Mouse (Mus musculus) frontal cortex, postnatal 10 days (tissue): ENCODE measurements around the gene Brsk1.

Experiments
- DNase-seq, 2 experiments: peaks; one replicate each; pipeline ENCODE4 v3.0.0; 2022; ENCODE audit warnings: low spot score in 2 of 2, mixed read lengths in 1 of 2

The Brsk1 gene

DNA sequence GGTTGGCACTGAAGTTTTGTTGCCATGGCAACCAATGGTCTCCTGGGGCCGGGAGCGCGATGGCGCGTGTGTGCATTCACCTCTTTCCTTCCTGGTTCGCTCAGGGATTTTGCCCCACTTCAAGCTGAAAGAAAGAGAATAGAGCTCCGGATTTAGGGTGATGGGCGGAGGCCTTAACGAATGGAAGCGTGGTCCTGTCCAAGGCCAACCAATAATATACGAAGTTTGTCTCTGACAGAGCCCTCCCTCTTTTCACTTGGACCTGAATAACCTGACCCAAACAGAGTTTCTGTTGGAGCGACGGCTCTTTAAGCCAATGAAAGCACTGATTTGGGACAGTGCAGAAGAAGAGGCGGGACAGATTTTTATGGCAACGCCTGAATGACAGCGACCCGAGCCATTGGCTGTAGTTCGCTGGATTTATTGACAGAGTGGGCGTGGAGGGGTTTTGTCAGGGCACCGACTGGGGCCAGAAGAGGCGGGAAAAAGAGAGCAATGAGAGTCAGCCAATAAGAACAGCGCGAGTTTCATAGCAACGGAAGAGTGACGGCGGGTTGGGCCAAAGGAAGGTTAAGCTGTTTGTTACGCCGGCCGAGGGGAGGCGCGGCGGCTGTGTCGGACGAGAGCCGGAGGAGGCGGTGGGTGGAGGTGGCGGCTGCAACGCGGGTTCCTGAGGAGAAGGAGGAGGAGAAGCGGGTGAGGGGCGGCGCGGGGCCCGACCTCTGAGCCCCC lies 49.3 kb downstream of the Brsk1 start, which contains the start of gene Kmt5c:
Kmt5c (plus strand) TSS at position 572 of the 732 bp plus-strand sequence.
- peak; percentile 99 for DNase-seq

DNA sequence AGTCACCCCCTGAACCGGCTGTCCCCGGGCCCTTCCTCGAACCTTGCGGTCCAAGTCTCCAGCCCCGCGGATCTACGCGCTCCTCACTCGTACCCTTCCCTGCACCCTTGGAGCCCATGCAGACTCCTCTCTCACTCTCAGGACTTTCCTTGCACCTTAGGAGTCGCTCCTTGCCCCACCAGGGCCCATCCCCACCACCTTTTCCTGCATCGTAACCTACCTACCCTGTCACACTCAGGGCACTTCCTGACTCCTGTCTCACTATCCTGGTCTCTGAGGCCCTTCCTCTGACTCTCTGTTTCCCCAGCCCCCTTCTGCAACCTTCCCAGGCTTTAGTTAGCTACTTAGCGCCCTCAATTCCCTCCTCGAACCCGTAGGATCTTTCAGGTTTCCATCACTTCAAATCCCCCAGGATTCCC lies 49.9 kb downstream of the Brsk1 start:
- DNase-seq, result no peak

DNA sequence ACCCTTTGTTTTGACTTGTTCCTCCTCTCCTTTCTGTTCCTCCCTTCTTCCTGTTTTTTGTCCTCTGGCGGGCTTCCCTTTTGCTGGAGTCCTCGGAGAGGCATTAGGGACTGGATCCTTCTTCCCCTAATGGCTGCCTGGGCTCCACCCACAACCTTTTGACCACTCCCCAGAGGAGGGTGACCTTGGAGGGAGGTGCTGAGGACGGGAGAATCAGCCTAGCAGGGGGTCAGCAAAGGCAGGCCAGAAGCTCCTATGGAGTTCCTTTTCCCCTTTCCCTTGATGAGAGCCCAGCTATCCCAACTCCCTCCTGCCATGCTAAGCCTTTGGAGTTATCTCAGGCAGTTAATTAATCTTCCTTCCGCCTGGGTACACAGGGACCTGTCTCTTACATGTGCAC lies 50.7 kb downstream of the Brsk1 start:
- peak; percentile 22 to 44 for DNase-seq

DNA sequence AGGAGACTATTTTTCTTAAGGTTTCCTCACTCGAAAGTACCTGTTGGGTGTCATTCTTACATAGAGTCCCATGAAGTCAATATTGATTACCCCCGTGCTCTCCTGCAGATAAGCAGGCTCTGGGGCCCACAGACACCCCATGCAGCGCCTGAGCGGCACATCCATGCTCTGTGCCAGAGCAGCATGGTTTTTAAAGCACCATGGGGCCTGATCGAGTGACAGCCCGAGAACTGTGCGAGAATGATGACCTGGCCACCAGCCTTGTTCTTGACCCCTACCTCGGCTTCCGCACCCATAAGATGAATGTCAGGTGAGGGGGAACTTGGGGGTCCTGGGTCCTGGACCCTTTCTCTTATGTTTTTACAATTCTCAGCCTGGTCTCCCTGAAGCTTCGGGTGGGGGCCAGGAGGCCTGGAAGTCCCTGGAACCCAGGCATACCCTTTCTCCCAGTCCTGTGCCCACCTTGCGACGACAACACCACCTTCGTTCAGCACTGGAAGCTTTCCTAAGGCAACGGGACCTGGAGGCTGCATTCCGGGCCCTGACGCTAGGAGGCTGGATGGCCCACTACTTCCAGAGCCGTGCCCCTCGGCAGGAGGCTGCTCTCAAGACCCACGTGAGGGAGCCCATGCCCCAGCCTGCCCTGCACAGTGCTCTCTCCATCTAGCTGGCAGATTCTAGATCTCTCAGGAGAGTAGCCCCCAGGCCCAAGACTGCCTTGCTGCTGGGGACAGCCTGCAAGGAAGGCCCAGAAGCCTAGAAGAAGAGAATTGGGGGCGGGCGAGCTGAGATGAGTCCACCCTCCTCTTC lies 51.5 kb downstream of the Brsk1 start:
- no peak for DNase-seq

DNA sequence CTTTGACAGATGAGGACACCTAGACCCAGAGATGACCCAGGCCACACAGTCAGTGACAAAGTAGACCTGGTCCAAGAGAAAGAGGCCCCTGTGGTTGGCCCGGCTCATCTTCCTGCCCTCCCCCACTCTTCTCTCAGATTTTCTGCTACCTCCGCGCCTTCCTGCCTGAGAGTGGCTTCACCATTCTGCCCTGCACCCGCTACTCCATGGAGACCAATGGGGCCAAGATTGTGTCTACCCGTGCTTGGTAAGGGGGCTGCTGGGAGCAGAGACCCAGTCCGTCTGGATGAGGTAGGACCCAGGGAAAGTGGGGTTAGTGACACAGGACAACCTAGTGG lies 52.0 kb downstream of the Brsk1 start:
- no peak for DNase-seq

DNA sequence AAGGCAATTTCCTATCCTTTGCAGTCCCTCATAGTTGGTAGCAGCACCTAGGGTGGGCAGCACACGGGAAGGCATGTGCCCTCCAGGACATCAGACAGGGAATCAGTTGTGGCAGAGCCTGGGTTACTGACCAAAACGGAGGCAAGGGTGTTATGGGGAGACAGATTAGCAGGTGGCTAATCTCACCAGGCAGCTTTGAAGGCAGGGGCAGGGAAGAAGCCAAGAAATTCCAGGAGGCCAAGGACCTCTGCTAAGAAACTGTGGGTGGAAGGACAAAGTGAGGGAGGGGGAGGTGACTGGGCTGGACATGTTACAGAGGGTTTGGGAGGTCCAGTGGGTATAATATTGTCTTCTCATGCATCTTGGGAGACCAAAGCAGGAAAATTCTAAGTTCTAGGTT lies 53.0 kb downstream of the Brsk1 start:
- no peak for DNase-seq

DNA sequence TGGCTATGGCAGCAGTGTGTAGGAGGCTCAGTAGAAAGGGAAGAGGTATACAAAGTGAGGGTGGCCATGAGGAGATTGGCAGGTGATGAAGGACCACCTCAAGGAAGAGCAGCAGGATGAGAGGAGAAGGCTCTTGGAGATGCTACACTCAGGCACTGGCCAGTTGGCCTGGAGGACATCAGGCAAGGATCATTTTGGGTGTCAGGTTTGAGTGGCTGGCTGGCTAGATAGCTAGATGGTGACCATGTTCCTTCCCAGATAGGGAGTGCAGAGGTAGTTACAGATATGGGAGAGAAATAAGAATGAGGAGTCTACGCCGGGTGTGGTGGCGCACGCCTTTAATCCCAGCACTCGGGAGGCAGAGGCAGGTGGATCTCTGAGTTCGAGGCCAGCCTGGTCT lies 54.5 kb downstream of the Brsk1 start:
- DNase-seq, result no peak

DNA sequence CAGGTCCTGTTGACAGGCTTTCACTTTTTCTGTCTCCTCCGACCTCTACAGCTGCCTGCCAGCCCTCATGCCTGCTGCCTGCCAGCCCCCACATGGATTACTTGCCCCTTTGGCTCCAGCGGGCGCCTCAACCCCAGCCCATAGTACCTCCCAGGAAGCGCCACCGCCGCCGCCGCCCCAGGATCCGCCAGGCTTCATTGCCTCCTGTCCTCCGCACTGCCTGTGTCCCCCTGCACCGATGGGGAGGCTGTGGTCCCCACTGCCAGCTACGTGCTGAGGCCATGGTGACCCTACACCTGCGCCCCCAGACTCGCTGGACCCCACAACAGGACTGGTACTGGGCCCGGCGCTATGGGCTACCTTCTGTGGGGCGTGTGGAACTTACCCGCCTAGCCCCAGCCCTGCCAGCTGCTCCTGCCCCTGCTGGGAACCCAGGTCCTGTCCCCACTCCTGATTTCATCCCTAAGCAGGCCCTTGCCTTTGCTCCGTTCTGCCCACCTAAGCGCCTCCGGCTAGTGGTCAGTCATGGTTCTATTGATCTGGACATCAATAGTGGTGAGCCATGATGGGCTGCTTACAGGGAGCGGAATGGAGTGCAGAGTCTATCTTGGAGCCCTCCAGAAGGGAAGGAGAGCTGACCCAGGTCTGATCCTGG lies 56.0 kb downstream of the Brsk1 start:
- no peak for DNase-seq

DNA sequence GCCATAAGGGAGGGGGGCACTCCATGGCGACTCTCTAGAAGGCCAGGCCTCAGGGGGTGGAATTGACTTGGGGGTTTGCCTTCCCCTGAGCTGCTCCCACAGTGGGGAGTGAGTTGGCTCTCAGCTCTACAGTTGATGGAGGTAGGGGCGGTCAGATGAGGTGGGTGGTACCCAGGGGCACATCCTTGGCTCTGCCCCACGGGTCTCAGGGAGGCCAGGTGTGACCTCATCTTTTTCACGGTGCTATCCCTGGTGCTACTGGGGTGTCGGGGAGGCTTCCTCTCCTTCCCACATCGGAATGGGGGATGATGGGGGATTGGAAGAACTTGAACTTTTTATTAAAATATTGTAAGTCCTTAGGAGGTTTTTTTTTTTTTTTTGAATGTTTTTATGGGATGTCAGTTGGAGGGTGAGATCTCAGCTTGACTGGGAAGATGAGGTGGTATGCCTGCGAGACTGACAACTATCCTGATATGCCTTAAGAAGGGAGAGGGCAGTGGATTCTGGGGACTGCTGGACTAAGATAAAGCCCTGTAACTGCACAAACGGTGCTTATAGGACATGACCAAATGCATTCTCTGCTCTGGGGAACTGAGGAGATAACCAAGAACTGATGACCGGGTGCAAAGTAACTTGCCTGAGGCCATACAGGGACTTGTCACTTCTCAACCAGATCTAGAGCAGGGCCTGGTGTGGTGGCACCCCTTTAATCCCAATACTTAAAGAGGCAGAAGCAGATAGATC lies 56.9 kb downstream of the Brsk1 start:
- no peak for DNase-seq

DNA sequence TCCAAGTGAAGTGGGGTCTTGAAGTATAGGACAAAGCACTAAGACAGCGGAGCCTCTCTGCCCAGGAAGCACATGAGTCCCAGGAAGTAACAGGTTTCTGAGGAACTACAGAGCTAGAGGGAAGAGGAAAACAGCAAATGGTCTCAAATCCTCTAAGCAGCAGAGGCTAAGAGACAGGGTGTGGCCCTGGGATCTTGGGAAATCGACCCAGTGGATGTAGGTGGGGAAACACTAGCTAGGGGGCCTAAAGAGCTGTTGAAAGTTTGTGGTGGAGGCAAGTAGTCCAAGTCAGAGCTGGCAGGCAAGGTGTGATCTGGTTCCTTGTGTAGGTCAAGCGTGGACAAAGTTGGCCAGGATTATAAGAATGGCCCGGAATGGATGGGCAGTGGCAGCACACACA lies 57.9 kb downstream of the Brsk1 start:
- no peak for DNase-seq

DNA sequence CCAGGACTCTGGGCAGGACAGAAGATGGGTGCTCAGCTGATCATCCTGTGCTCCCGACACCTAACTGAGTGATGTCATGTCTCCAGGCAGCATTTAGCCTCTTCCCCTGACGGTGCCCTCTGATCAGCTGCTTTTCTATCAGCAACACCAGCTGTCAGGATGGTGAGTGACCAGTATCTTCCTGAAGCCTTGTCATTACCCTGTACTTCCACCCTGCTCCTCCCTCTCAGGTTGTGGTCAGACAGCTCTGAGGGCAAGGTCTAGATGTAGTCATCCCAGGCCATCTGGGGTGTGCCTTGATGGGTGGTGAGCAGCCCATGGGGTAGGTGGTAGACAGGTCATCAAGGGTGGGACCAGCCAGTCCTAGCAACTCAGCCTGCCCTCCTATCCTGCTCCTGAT lies 58.8 kb downstream of the Brsk1 start:
- DNase-seq, result no peak

DNA sequence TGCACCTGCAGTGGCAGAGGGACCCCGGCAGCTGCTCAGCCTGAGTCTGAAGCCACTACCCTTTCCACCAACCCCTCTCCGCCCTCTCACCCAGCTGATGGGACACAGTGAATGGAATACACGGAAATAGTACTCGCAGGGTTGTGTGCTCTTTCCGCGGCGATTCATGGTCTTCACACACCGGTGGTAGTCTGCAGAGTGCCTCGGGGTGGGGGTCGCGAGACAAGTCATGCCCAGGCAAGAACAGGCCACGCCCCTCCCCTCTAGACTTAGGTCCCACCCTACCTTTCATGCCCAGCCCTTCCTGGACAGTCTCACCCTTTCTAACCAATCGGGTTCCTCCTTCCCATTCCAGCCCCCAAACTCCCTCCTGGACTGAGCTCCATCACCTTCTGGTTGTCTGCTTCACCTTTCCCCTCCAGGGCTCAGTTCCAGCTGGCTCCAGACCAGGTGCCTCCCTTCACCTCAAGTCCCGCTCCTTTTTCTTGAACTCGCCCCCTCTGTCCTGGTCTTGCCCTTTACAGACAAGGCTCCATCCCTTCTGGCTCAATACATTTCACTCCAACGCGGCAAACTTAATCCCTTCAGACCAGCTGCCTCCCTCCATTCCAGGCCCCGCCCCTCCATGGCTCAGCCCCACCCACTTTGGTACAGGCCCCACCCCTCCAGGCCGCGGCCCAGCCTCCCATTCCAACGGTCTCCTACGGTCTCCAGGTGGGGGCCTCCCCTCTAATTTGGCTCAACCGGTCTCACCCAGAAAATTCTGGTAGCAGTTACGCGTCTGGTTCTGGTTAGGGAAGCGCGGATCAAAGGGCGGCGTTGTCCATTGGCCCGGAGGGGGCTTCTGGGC lies 61.8 kb downstream of the Brsk1 start:
- DNase-seq, result peak; percentile 18 to 19

DNA sequence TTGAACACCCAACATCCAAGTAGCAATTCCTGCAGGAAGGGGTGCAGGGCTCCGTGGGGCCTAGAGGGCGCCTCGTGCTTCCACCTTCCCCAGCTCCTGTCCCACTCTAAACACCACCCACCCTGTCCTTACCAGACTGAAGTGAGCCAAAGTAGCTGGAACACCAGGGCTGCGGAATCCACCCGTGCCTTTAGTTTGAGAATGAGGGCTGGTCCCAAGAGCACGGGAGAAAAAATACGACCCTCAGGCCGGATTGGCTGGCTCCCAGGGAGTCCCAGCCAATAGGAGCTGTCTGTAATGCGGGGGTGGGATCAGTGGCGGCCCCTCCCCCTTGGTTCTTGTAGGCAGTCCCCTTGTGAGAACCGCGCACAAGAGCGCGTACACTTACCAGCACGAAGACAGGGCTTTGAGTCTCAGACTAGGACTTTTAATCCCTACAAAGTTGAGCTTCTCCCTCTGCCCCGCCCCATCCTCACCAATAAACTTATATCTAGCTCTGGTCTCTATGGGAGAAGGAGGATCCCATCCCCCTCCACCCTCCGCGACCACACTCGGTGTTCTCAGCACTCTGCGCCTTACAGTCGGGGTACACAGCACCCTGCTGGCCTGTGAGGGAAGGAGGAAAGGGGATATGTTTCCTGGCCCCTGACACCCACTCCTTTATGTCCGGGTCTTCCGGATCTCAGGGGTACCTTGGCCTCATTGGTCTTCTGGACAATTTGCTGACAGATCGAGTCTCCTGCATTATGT lies 62.6 kb downstream of the Brsk1 start, which contains the start of gene Cox6b2:
Cox6b2 (minus strand) TSS at position 274 of the 750 bp plus-strand sequence.
- peak; percentile 72 to 76 for DNase-seq

DNA sequence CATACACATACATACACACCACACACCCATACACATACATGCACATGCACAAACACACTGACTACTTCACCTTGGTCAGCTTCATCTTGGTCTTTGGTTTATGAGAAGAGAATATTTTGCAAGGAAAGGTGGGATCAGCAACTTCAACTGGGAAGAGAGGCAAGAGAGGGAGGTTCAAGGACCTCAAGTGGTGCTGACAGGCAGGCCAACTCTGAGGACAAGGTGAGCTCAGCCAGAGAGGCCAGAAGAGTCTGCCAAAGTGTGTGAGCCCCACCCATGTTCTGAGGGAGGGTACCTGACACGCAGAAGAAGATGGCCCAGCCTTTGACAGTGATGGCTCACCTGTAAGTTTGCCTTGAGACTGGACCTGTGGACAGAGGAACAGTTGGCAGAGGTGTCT lies 69.3 kb downstream of the Brsk1 start:
- no peak for DNase-seq

DNA sequence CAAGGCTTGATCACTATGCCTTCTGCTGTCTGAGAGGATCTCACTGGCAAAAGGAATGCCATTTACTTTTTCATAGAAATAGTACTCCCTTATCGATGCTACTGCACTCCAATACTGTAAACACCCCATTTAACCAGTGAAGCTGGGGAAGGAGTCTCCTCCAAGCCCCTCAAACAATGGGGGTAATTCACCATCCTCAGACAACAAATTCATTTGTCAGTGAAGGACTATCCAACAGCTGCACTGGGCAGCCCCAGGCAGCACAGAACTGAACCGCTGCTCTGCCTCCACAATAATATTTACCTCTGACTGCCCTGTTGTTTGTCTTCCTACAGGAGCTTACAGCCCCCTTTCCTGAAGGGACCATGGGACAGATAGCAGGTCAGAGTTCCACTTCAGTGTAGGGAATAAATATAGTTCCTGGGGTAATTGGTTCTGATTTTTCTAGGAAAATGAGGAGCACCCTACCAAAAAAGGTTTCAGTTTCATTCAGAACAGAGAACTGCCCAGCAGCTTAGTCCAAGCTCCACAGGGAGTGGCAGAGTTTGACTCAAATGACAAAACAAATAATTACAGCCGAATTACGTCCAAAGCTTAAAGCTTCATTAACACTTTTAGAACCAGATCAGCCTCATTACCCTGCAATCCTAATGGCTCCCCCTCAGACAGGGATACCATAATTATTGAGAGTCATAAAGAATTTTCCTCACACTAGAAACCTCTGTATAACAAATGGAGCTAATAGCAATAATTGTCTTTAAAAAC lies 74.7 kb downstream of the Brsk1 start:
- no peak for DNase-seq
